8 mouse cellular contexts compared by ENCODE assay signal in the genomic region with DNA sequence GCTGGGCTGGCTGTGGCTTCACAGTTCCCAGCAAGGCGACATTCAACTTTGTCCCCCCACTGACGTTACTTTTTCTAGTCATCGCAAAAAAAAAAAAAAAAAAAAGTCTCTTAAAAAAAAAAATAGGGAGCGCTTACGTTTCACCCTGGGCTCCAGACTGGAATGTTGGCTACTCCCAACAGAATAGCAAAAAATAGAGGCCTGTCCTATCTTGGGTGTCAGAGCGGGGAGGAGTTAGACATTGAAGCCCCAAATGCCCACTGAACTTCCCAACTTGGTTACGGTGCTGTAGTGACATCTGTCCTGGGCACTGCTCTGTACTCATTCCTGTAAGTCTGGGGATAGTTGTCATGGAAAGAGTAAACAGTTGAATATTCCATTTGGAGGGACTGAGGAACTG. TPM values are rescaled to one million over a fixed set of nuclear protein-coding genes. Genes with fewer than 3 reads are reported as not detected.
A peak's percentile ranks its signal among the peaks of the same experiment; 100 is the strongest.
DNase-seq lines count a peak whose midpoint lies in the region; ATAC-seq and TF ChIP-seq lines count a peak whose summit lies in the region.

No protein-coding gene starts in this region.

- H3K4me3 ChIP-seq in spleen, adult 2 months (ENCODE audit: extremely low read depth, insufficient read depth, insufficient read length) = peak overlapping the region; percentile 94
- H3K4me3 ChIP-seq in embryonic facial prominence, embryonic 15.5 days (replicated peaks) = peak overlapping the region; percentile 99
- H3K4me3 ChIP-seq in hindbrain, embryonic 16.5 days (ENCODE audit: low read length) = peak overlapping the region; percentile 100
- peak overlapping the region; percentile 100 for H3K4me3 ChIP-seq in lung, embryonic 15.5 days
- H3K4me3 ChIP-seq in stomach, embryonic 16.5 days (replicated peaks; ENCODE audit: low read length) = peak overlapping the region; percentile 96

- H3K9me3 ChIP-seq in embryonic facial prominence, embryonic 15.5 days (replicated peaks) = no peaks in the 10 kb centered on the region
- H3K9me3 ChIP-seq in hindbrain, embryonic 16.5 days (ENCODE audit: control insufficient read depth, low read length) = no peaks in the 10 kb centered on the region
- no peaks in the 10 kb centered on the region for H3K9me3 ChIP-seq in lung, embryonic 15.5 days
- no peaks in the 10 kb centered on the region for H3K9me3 ChIP-seq in stomach, embryonic 16.5 days (replicated peaks; ENCODE audit: control insufficient read depth, low read length)

- H3K27ac ChIP-seq in spleen, adult 2 months (ENCODE audit: insufficient read depth, low read length) = peak overlapping the region; percentile 92
- H3K27ac ChIP-seq in embryonic facial prominence, embryonic 15.5 days (replicated peaks) = peak overlapping the region; percentile 93
- H3K27ac ChIP-seq in hindbrain, embryonic 16.5 days (ENCODE audit: low read depth, low read length) = peak overlapping the region; percentile 93
- H3K27ac ChIP-seq in lung, embryonic 15.5 days = peak overlapping the region; percentile 94
- peak overlapping the region; percentile 96 for H3K27ac ChIP-seq in stomach, embryonic 16.5 days (ENCODE audit: low read length)

- peak overlapping the region; percentile 65 for H3K4me2 ChIP-seq in embryonic facial prominence, embryonic 15.5 days (replicated peaks)
- peak overlapping the region; percentile 54 for H3K4me2 ChIP-seq in hindbrain, embryonic 16.5 days (ENCODE audit: low read length)
- peak overlapping the region; percentile 56 for H3K4me2 ChIP-seq in lung, embryonic 15.5 days
- H3K4me2 ChIP-seq in stomach, embryonic 16.5 days (ENCODE audit: low read depth, low read length) = peak overlapping the region; percentile 69

- no peak for DNase-seq in spleen, adult 2 months (ENCODE audit: low read depth in 1 of 2, low spot score in 2 of 2)
- DNase-seq in spleen, adult 18-20 months = no peak
- no peak for DNase-seq in right cerebral cortex, adult 2 months (ENCODE audit: low spot score in 2 of 2)
- DNase-seq in thymus, postnatal 4 days = no peak

- no peak for ATAC-seq in embryonic facial prominence, embryonic 15.5 days (ENCODE audit: insufficient number of reproducible peaks, low FRiP score, low TSS enrichment, low read depth)
- no peak for ATAC-seq in hindbrain, embryonic 16.5 days
- no peak for ATAC-seq in lung, embryonic 15.5 days (ENCODE audit: borderline replicate concordance, extremely low read depth, low FRiP score, low TSS enrichment)
- ATAC-seq in stomach, embryonic 16.5 days (ENCODE audit: insufficient read depth, low FRiP score) = no peak

- 2% methylated on average over 7 of the region's 7 CpGs for WGBS in spleen, adult 2 months
- WGBS in embryonic facial prominence, embryonic 15.5 days = 2% methylated on average over 7 of the region's 7 CpGs
- WGBS in hindbrain, embryonic 16.5 days = 2% methylated on average over 7 of the region's 7 CpGs
- WGBS in lung, embryonic 15.5 days = under 1% methylated on average over 7 of the region's 7 CpGs
- 2% methylated on average over 7 of the region's 7 CpGs for WGBS in stomach, embryonic 16.5 days

- H3K9ac ChIP-seq in embryonic facial prominence, embryonic 15.5 days = peak overlapping the region; percentile 98
- peak overlapping the region; percentile 99 for H3K9ac ChIP-seq in hindbrain, embryonic 16.5 days (ENCODE audit: low read depth, low read length)
- peak overlapping the region; percentile 99 for H3K9ac ChIP-seq in lung, embryonic 15.5 days
- H3K9ac ChIP-seq in stomach, embryonic 16.5 days (ENCODE audit: low read length) = peak overlapping the region; percentile 100

- TF ChIP-seq CTCF in spleen, adult 2 months (IDR thresholded peaks at IDR 0.05; ENCODE audit: extremely low read depth, insufficient read depth, insufficient read length, insufficient replicate concordance) = no peak

- no peak for TF ChIP-seq POLR2A in spleen, adult 2 months (IDR thresholded peaks at IDR 0.05; ENCODE audit: low read depth, low read length)

- no peaks in the 10 kb centered on the region for H3K36me3 ChIP-seq in spleen, adult 2 months (ENCODE audit: control insufficient read depth, insufficient read depth, low read length)
- no peaks in the 10 kb centered on the region for H3K36me3 ChIP-seq in embryonic facial prominence, embryonic 15.5 days
- H3K36me3 ChIP-seq in hindbrain, embryonic 16.5 days (ENCODE audit: control insufficient read depth, insufficient read depth, low read length) = no peaks in the 10 kb centered on the region
- no peaks in the 10 kb centered on the region for H3K36me3 ChIP-seq in lung, embryonic 15.5 days
- no peaks in the 10 kb centered on the region for H3K36me3 ChIP-seq in stomach, embryonic 16.5 days (ENCODE audit: control insufficient read depth, insufficient read depth, low read length)

- H3K27me3 ChIP-seq in spleen, adult 2 months (ENCODE audit: control insufficient read depth, insufficient read depth, low read length) = no peaks in the 10 kb centered on the region
- H3K27me3 ChIP-seq in embryonic facial prominence, embryonic 15.5 days = no peaks in the 10 kb centered on the region
- H3K27me3 ChIP-seq in hindbrain, embryonic 16.5 days (replicated peaks; ENCODE audit: control insufficient read depth, insufficient read depth, low read length) = no peaks in the 10 kb centered on the region
- H3K27me3 ChIP-seq in lung, embryonic 15.5 days = no peaks in the 10 kb centered on the region
- H3K27me3 ChIP-seq in stomach, embryonic 16.5 days (ENCODE audit: control insufficient read depth, insufficient read depth, low read length) = no peaks in the 10 kb centered on the region

- H3K4me1 ChIP-seq in spleen, adult 2 months (ENCODE audit: control insufficient read depth, insufficient read depth, insufficient read length) = peaks cover 21% of the 10 kb centered on the region
- H3K4me1 ChIP-seq in embryonic facial prominence, embryonic 15.5 days = peaks cover 26% of the 10 kb centered on the region
- H3K4me1 ChIP-seq in hindbrain, embryonic 16.5 days (ENCODE audit: control insufficient read depth, insufficient read depth, low read depth, low read length) = peaks cover 17% of the 10 kb centered on the region
- H3K4me1 ChIP-seq in lung, embryonic 15.5 days = peaks cover 41% of the 10 kb centered on the region
- peaks cover 26% of the 10 kb centered on the region for H3K4me1 ChIP-seq in stomach, embryonic 16.5 days (ENCODE audit: control insufficient read depth, insufficient read depth, low read length)

RNA-seq across cellular contexts. Expression of a gene that starts 0.8 kb away (rescaled TPM):
- 9.6 and 10.0 TPM in 2 replicates for polyA plus RNA-seq in spleen, adult 2 months (2012; rRNA removed)
- 39.8 and 42.0 TPM in 2 replicates for polyA plus RNA-seq in embryonic facial prominence, embryonic 15.5 days (2015; fragmentation: Nextera tagmentation; extraction: Ambion mirVana)
- polyA plus RNA-seq in hindbrain, embryonic 16.5 days (2015; fragmentation: Nextera tagmentation; extraction: Ambion mirVana) = 22.5 and 24.8 TPM in 2 replicates
- polyA plus RNA-seq in lung, embryonic 15.5 days (2015; fragmentation: Nextera tagmentation; extraction: Ambion mirVana) = 58.6 and 60.4 TPM in 2 replicates
- polyA plus RNA-seq in stomach, embryonic 16.5 days (2015; fragmentation: Nextera tagmentation; extraction: Ambion mirVana) = 60.1 and 70.5 TPM in 2 replicates

RNA-seq across cellular contexts. Expression of a gene that starts 13.3 kb away (rescaled TPM):
- polyA plus RNA-seq in spleen, adult 2 months (2012; rRNA removed) = 5.9 and 6.2 TPM in 2 replicates
- 22.1 and 24.0 TPM in 2 replicates for polyA plus RNA-seq in embryonic facial prominence, embryonic 15.5 days (2015; fragmentation: Nextera tagmentation; extraction: Ambion mirVana)
- polyA plus RNA-seq in hindbrain, embryonic 16.5 days (2015; fragmentation: Nextera tagmentation; extraction: Ambion mirVana) = 85.8 and 93.5 TPM in 2 replicates
- 16.7 and 18.2 TPM in 2 replicates for polyA plus RNA-seq in lung, embryonic 15.5 days (2015; fragmentation: Nextera tagmentation; extraction: Ambion mirVana)
- polyA plus RNA-seq in stomach, embryonic 16.5 days (2015; fragmentation: Nextera tagmentation; extraction: Ambion mirVana) = 9.5 and 10.1 TPM in 2 replicates
